Mouse (Mus musculus) liver, postnatal 0 days (tissue): Measurements from ENCODE around the gene Mroh7. TPM values are rescaled to one million over a fixed set of nuclear protein-coding genes. Genes with fewer than 3 reads are reported as not detected.

ENCODE experiments used
- ATAC-seq: fragments of 200-750 bp; cut with Nextera tagmentation; 2 replicates; pipeline ENCODE4 v1.8.0; 2017; ENCODE audit warnings: mild to moderate bottlenecking, moderate library complexity
- DNase-seq: peaks from one replicate; pipeline ENCODE4 v3.0.0-alpha.2; 2016
- H3K27ac ChIP-seq: fragments of 300-500 bp; sonication (generic); 2 replicates; pipeline ENCODE4 v1.5.1; 2014; ENCODE audit warnings: antibody characterized with exemption, moderate library complexity, mild to moderate bottlenecking, low read depth
- H3K27me3 ChIP-seq: fragments of 300-500 bp; sonication (generic); 2 replicates; pipeline ENCODE4 v1.6.1; 2014; ENCODE audit warnings: low read length, control low read depth, mixed read lengths; ENCODE audit not compliant: insufficient read depth
- H3K36me3 ChIP-seq: fragments of 300-500 bp; sonication (generic); replicated peaks from 2 replicates; pipeline ENCODE4 v1.6.1; 2014; ENCODE audit warnings: mild to moderate bottlenecking, control low read depth, low read length, moderate library complexity, mixed read lengths; ENCODE audit not compliant: insufficient read depth
- H3K4me1 ChIP-seq: fragments of 300-500 bp; sonication (generic); 2 replicates; pipeline ENCODE4 v1.6.1; 2014; ENCODE audit warnings: antibody characterized with exemption, mild to moderate bottlenecking, control low read depth; ENCODE audit not compliant: insufficient read depth
- H3K4me2 ChIP-seq: fragments of 300-500 bp; sonication (generic); 2 replicates; pipeline ENCODE4 v1.6.1; 2014; ENCODE audit warnings: low read depth, mild to moderate bottlenecking, low read length, moderate library complexity, mixed read lengths
- H3K4me3 ChIP-seq: fragments of 300-500 bp; sonication (generic); 2 replicates; pipeline ENCODE4 v1.5.1; 2014; ENCODE audit warnings: low read depth, low read length
- H3K9ac ChIP-seq: fragments of 300-500 bp; sonication (generic); replicated peaks from 2 replicates; pipeline ENCODE4 v1.6.1; 2014; ENCODE audit warnings: mild to moderate bottlenecking, moderate library complexity
- H3K9me3 ChIP-seq: fragments of 300-500 bp; sonication (generic); 2 replicates; pipeline ENCODE4 v1.6.1; 2016; ENCODE audit warnings: mild to moderate bottlenecking, control low read depth, low read length, mixed read lengths
- CTCF ChIP-seq: sonication (generic); IDR thresholded peaks from 2 replicates; pipeline ENCODE4 v1.5.1; 2016; ENCODE audit warnings: antibody characterized with exemption, low read depth
- EP300 ChIP-seq: IDR thresholded peaks from 2 replicates; pipeline ENCODE4 v1.6.1; 2016; ENCODE audit warnings: antibody characterized with exemption, low read depth, mild to moderate bottlenecking
- WGBS: fragments of 180-500 bp; shearing (Covaris S2); extraction: QIAGEN DNeasy Blood & Tissue Kit; methylation state at CpG from one replicate; pipeline ENCODE4 v1.1.7; 2014; ENCODE audit not compliant: insufficient replicate concordance; 5-methylcytosine and 5-hydroxymethylcytosine counted together
- polyA plus RNA-seq: library from polyadenylated mRNA; unstranded; fragments of >200 nt; fragmentation: Nextera tagmentation; extraction: Ambion mirVana; gene quantifications from 2 replicates; pipeline ENCODE4 v1.2.1, GENCODE M21; 2015

The Mroh7 gene
- polyA plus RNA-seq, 1 experiment from 2014 or later, result 0.07 TPM

DNA sequence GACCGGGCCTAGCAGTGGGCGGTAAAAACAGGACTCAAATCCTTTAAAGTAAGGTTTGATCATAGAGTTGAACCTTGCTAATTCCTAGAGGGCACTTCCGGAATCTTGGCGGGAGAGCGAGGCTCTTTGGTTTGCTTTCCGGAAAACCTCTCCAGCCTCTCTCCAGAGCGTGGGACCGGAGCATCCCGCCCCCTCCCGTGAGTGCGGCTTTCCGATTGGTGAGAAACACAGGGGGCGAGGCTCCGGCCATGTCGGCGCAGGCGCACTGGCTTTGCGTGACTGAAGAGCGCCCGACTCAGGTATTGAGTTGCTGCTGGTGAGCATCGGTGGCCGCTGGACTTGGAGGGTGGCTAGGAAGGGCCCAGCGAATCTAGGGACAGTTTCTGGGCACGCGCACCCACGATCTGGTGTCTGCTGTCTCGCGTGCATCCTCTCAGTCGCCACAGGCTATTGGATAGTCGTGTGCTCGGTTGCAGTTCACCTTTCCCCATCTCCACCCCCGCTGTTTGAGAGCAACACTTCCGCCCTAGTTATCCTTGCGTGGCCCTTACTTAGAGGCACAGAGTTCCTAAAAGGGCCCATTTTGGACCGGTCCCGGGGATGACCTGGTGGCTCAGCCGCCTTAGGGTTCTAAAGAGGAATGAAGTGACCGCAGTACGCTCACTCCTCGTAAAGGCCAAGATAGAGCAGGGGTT, 79.7 kb downstream of the Mroh7 start, which contains the start of gene Pars2:
TSS of gene Pars2 (plus strand) at position 237 of the 695 bp plus-strand sequence.
- peak; percentile 97 for DNase-seq

DNA sequence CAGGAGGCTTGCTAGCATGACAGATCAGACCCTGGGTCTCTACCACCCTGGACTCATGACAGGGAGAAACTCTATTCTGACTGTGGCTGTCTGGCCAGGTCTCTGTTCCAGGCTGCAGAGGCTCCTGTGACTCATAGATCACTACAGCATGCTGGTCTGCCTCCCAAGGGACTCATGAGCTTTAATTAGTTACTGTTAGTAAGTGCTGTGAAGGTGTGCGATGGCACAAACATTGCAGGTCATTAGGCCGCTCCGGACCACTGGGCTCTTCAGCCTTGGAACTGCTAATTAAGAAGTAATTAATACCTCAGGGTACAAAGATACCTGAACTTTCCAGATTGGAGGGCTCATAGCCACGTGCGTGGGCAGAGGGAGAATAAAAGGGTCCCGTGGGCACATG, 83.6 kb downstream of the Mroh7 start:
- Histone ChIP-seq H3K36me3 (no peaks in the 10 kb centered on the region), H3K4me2 (no peak overlapping the region), H3K9me3 (no peaks in the 10 kb centered on the region), H3K27ac (no peak overlapping the region), H3K9ac (no peak overlapping the region), H3K4me1 (peaks cover 13% of the 10 kb centered on the region), H3K27me3 (no peaks in the 10 kb centered on the region), H3K4me3 (no peak overlapping the region)
- DNase-seq, result no peak
- WGBS, result 75% methylated on average over 6 of the region's 6 CpGs
- ATAC-seq, result no peak
- TF ChIP-seq CTCF, result no peak
- TF ChIP-seq EP300, result no peak

More for the DNA sequence above, 79.7 kb downstream of the Mroh7 start, which contains the start of gene Pars2:
- peak; percentile 99 for ATAC-seq
- peak within 1 kb of the TSS; percentile 96 for H3K4me2 ChIP-seq
- 0 out of 2 replicates have a peak, but pooled peaks cover 5% of the 10 kb centered on the region for H3K36me3 ChIP-seq
- H3K27me3 ChIP-seq, result no peaks in the 10 kb centered on the region
- peak within 1 kb of the TSS; percentile 76 for H3K9ac ChIP-seq
- H3K4me3 ChIP-seq, result peak within 1 kb of the TSS; percentile 67
- H3K27ac ChIP-seq, result peak within 1 kb of the TSS; percentile 72
- WGBS, result 3% methylated on average over 40 of the region's 40 CpGs
- peaks cover 10% of the 10 kb centered on the region for H3K4me1 ChIP-seq
- H3K9me3 ChIP-seq, result no peaks in the 10 kb centered on the region
- TF ChIP-seq EP300 (peak; percentile 76), CTCF (no peak)

DNA sequence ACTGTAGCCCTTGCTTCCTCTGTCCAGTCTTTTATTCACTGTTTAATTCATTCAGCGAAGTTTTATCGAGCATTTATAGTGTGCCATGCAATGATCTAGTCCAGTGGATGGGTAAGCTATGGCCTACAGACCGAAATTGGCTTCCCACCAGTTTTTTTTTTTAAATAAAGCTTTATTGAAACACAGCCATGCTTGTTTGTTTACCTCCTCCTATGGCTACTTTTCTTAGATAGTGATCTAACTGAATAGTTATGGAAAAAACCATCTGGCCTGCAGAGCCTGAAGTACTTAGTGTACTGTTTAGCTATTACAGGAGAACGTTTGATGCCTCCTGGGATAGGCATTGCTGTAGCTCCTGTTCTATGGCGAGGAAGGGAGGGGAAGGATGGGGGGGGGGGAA, 84.9 kb downstream of the Mroh7 start:
- peaks cover 3% of the 10 kb centered on the region; the same call in 1 of the 2 replicates for H3K4me1 ChIP-seq
- no peaks in the 10 kb centered on the region for H3K9me3 ChIP-seq
- H3K36me3 ChIP-seq, result no peaks in the 10 kb centered on the region
- no peak overlapping the region for H3K4me3 ChIP-seq
- 72% methylated on average over 5 of the region's 5 CpGs for WGBS
- DNase-seq (no peak), ATAC-seq (no peak)
- TF ChIP-seq EP300, result no peak
- no peak overlapping the region for H3K9ac ChIP-seq
- H3K27ac ChIP-seq, result no peak overlapping the region
- H3K4me2 ChIP-seq, result no peak overlapping the region
- no peaks in the 10 kb centered on the region for H3K27me3 ChIP-seq

DNA sequence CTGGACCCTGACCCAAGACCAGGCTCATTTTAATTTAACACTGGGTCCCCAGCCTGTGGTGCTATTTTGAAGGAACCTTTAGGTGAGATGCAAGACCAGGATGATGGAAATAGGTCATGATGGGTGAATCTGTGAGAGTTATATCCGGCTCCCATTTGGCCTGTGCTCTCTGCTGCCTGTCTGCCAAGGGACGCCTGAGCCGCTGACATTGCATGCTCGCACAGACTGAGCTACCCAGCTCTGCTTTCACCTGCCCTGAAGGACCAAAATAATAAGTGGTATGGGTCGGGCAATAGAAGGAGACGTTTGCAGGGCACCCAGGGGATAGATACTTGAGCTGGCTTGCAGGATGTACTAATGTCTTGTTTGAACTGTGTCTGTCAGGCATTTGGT, 86.5 kb downstream of the Mroh7 start:
- Histone ChIP-seq H3K27me3 (no peaks in the 10 kb centered on the region), H3K4me3 (no peak overlapping the region), H3K27ac (no peak overlapping the region), H3K9me3 (no peaks in the 10 kb centered on the region), H3K36me3 (no peaks in the 10 kb centered on the region), H3K9ac (no peak overlapping the region), H3K4me1 (peaks cover 3% of the 10 kb centered on the region; the same call in 1 of the 2 replicates), H3K4me2 (no peak overlapping the region)
- TF ChIP-seq CTCF (no peak), EP300 (no peak)
- WGBS, result 64% methylated on average over 6 of the region's 6 CpGs
- ATAC-seq (no peak), DNase-seq (no peak)

DNA sequence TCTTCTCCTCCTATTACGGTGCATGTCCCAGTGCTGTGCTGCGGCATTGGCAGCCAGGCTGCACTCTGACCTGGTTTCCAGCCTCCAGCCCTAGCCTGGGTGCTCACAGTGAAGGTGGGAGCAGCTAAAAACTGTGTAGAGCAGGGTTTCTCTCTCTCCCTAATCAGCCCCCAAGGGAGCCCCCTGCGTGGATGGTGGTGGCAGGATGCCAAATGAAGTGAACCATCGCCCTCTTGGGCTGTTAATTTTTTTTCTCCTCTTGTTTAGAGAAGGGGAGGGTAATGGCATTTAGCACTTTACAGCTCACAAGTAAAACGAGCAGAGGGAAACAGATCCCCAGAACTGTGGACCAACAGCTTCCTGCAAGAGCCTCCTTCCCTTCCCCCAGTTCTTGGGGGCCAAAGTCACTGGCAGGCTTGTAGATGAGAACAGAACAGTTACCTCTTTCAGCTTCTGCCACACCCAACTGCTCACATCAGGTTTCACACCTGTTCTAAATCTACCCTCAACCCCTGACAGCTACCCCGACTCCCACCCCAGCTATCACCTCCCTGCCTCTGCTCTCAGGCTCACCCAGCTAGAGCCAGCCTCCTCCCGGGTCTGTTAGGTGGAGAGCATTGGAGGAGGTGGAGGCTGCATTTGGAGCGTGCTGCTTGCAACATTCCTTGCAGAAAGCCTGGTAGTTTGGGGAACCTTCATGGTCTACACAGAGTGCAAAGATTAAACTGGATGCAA, 87.1 kb downstream of the Mroh7 start:
- H3K27me3 ChIP-seq, result no peaks in the 10 kb centered on the region
- no peaks in the 10 kb centered on the region for H3K36me3 ChIP-seq
- no peaks in the 10 kb centered on the region for H3K9me3 ChIP-seq
- H3K4me2 ChIP-seq, result no peak overlapping the region
- WGBS, result 21% methylated on average over 8 of the region's 8 CpGs
- H3K27ac ChIP-seq, result no peak overlapping the region
- H3K4me3 ChIP-seq, result no peak overlapping the region
- H3K4me1 ChIP-seq, result peaks cover 3% of the 10 kb centered on the region; the same call in 1 of the 2 replicates
- no peak overlapping the region for H3K9ac ChIP-seq
- TF ChIP-seq CTCF (no peak), EP300 (no peak)
- DNase-seq (no peak), ATAC-seq (no peak)

DNA sequence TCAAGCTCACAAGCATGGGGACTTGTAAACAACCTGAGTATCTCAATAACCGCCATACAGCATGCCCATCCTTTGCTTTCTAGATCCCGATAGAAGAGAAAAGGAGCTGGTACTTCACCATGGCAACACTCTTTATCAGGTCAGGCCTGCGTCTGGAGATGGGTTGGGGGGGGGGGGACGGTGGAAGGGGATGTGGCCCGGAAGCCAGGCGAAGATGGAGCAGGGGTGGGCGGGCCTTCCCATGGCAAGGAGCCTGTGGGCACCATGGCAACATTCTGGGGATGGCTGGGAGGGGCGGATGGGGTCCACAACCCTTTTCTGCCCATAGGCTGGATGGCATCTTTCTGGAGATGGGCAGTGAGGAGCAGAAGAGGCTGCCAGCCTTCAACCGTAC, 96.6 kb downstream of the Mroh7 start:
- ATAC-seq (no peak), DNase-seq (no peak)
- H3K36me3 ChIP-seq, result no peaks in the 10 kb centered on the region
- H3K9ac ChIP-seq, result no peak overlapping the region
- no peak overlapping the region for H3K4me2 ChIP-seq
- H3K27ac ChIP-seq, result no peak overlapping the region
- 55% methylated on average over 5 of the region's 9 CpGs for WGBS
- H3K9me3 ChIP-seq, result no peaks in the 10 kb centered on the region
- no peak overlapping the region for H3K4me3 ChIP-seq
- TF ChIP-seq CTCF (no peak), EP300 (no peak)
- no peaks in the 10 kb centered on the region for H3K4me1 ChIP-seq
- H3K27me3 ChIP-seq, result no peaks in the 10 kb centered on the region
